Mouse (Mus musculus): ENCODE results near the gene Stra8. TPM values are rescaled to one million over a fixed set of nuclear protein-coding genes. Genes with fewer than 3 reads are reported as not detected.
A peak's percentile ranks its signal among the peaks of the same experiment; 100 is the strongest.

Gene Stra8
- polyA plus RNA-seq, 1 experiment: not detected

- Histone ChIP-seq H3ac (ENCODE audit: control insufficient read depth, insufficient read length) (no peak overlapping the region), H3K27me3 (ENCODE audit: control insufficient read depth, insufficient read depth, insufficient read length) (no peaks in the 10 kb centered on the region), H3K4me2 (ENCODE audit: low read depth) (no peak overlapping the region), H3K79me2 (ENCODE audit: control insufficient read depth, insufficient read depth) (peaks cover 15% of the 10 kb centered on the region), H3K4me3 (no peak overlapping the region), H3K36me3 (ENCODE audit: control insufficient read depth, insufficient read depth) (peaks cover 7% of the 10 kb centered on the region)
- peak; percentile 48 for TF ChIP-seq POLR2AphosphoS2 (IDR thresholded peaks at IDR 0.05; ENCODE audit: insufficient read length, low read depth)
- no peak for TF ChIP-seq SRF (IDR thresholded peaks at IDR 0.05; ENCODE audit: control insufficient read depth, insufficient read length, low read depth)
These were observed 44.6 kb upstream of the Stra8 start for GRCm38 (mm10) chr6:34875268-34875761.

DNA sequence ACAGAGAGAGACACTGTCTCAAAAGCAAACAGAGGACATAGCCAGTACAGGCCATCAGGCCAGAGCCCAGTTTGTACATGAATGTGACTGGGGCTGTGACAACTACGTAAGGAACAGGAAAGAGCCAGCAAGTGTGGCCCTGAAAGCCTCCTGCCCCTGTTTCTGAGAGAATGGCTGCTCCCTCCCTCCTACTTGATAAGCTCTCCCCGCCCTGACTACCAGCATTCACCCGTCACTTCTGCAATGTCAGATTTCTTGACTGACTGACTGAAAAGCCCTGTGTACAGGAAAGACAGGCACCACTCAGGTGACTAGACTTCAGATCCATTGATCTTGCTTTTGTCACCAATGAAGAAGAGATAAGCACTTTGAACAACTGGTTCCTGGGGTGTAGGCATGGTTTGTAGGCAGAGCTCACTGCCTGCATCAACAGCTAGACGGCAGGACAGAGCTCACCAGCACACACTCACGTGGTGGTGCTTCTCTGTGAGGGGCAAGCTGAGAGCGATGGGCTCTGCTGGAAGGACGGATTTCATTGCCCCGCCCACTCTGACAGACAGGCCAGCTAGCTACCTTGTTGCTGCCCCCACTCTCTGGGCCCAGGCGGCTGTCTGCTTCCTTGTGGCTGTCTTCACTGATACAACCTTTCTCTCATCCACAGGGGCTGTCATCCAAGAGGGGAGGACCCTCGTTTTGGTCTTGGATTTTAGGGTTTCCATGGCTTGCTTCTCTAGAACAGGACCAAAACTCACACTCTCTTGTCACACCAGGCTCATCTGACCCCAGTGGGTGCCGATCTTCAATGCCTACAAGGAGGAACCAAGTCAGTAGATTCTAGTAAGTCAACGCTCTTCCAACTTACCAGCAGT is 43.8 kb upstream of the Stra8 start:
- no peaks in the 10 kb centered on the region for H3K27me3 ChIP-seq (ENCODE audit: control insufficient read depth, insufficient read depth, insufficient read length)
- TF ChIP-seq POLR2A (IDR thresholded peaks at IDR 0.05; ENCODE audit: insufficient read length, low read depth) (peak; percentile 27), POLR2AphosphoS2 (IDR thresholded peaks at IDR 0.05; ENCODE audit: insufficient read length, low read depth) (no peak)
- H3K4me3 ChIP-seq: peak overlapping the region; percentile 67
- H3K36me3 ChIP-seq (ENCODE audit: control insufficient read depth, insufficient read depth): peaks cover 7% of the 10 kb centered on the region
- H3K79me2 ChIP-seq (ENCODE audit: control insufficient read depth, insufficient read depth): peaks cover 15% of the 10 kb centered on the region
- no peak overlapping the region for H3ac ChIP-seq (ENCODE audit: control insufficient read depth, insufficient read length)
- peak overlapping the region; percentile 87 for H3K4me2 ChIP-seq (ENCODE audit: low read depth)

DNA sequence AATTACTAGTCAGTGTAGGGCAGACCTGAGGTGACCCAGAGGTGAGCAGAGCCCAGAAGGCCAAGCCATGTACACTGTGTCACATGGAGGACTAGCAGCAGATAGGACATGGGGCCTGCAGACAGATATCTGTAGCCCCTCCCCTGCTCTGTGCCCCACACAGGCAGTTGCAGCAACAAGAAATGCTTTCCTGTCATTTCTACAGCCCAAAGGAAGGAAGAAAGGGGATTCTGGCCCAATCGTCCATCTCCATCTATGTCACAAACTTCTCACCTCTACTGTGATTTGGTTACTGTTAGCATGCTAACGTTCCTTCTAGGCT is 43.2 kb upstream of the Stra8 start:
- Histone ChIP-seq H3ac (ENCODE audit: control insufficient read depth, insufficient read length) (no peak overlapping the region), H3K27me3 (ENCODE audit: control insufficient read depth, insufficient read depth, insufficient read length) (no peaks in the 10 kb centered on the region), H3K79me2 (ENCODE audit: control insufficient read depth, insufficient read depth) (peaks cover 15% of the 10 kb centered on the region), H3K36me3 (ENCODE audit: control insufficient read depth, insufficient read depth) (peaks cover 7% of the 10 kb centered on the region), H3K4me3 (peak overlapping the region; percentile 67), H3K4me2 (ENCODE audit: low read depth) (peak overlapping the region; percentile 87)
- TF ChIP-seq MAX (IDR thresholded peaks at IDR 0.05; ENCODE audit: low read depth): no peak
- TF ChIP-seq POLR2A (IDR thresholded peaks at IDR 0.05; ENCODE audit: insufficient read length, low read depth): peak; percentile 12
- no peak for TF ChIP-seq E2F4 (IDR thresholded peaks at IDR 0.05; ENCODE audit: insufficient read depth)
- TF ChIP-seq POLR2AphosphoS2 (IDR thresholded peaks at IDR 0.05; ENCODE audit: insufficient read length, low read depth): peak; percentile 16
- no peak for TF ChIP-seq CEBPB (IDR thresholded peaks at IDR 0.05; ENCODE audit: insufficient read depth, poor library complexity, severe bottlenecking)
- TF ChIP-seq SRF (IDR thresholded peaks at IDR 0.05; ENCODE audit: control insufficient read depth, insufficient read length, low read depth): no peak

GRCm38 (mm10) chr6:34877509-34878321 is 42.2 kb upstream of the Stra8 start, which contains the start of gene Cyren:
TSS of gene Cyren (minus strand) at chr6:34878060.
- no peaks in the 10 kb centered on the region for H3K27me3 ChIP-seq (ENCODE audit: control insufficient read depth, insufficient read depth, insufficient read length)
- TF ChIP-seq CEBPB (IDR thresholded peaks at IDR 0.05; ENCODE audit: insufficient read depth, poor library complexity, severe bottlenecking) (no peak), TCF12 (IDR thresholded peaks at IDR 0.05; ENCODE audit: insufficient read depth, poor library complexity, severe bottlenecking) (no peak), POLR2A (IDR thresholded peaks at IDR 0.05; ENCODE audit: insufficient read length, low read depth) (peak; percentile 86), MAX (IDR thresholded peaks at IDR 0.05; ENCODE audit: low read depth) (no peak), REST (IDR thresholded peaks at IDR 0.05; ENCODE audit: insufficient read depth, insufficient read length) (no peak), E2F4 (IDR thresholded peaks at IDR 0.05; ENCODE audit: insufficient read depth) (no peak), SRF (IDR thresholded peaks at IDR 0.05; ENCODE audit: control insufficient read depth, insufficient read length, low read depth) (no peak), USF1 (IDR thresholded peaks at IDR 0.05; ENCODE audit: low read depth) (no peak), TCF3 (IDR thresholded peaks at IDR 0.05; ENCODE audit: insufficient read length, low read depth) (no peak), MYOG (IDR thresholded peaks at IDR 0.05; ENCODE audit: control insufficient read depth in 1 of 3, insufficient read depth in 1 of 3, insufficient read length in 2 of 3, low read depth in 2 of 3) (peak; percentile 44 to 83 (median 60)), MYOD1 (IDR thresholded peaks at IDR 0.05; ENCODE audit: control insufficient read depth in 1 of 3, insufficient read length in 2 of 3, low read depth in 2 of 3) (peak in 2 of 3 experiments; percentile 36 to 50), POLR2AphosphoS2 (IDR thresholded peaks at IDR 0.05; ENCODE audit: insufficient read length, low read depth) (peak; percentile 98)
- H3K36me3 ChIP-seq (ENCODE audit: control insufficient read depth, insufficient read depth): peaks cover 7% of the 10 kb centered on the region
- peaks cover 15% of the 10 kb centered on the region for H3K79me2 ChIP-seq (ENCODE audit: control insufficient read depth, insufficient read depth)
- peak within 1 kb of the TSS; percentile 15 for H3ac ChIP-seq (ENCODE audit: control insufficient read depth, insufficient read length)
- H3K4me3 ChIP-seq: peak within 1 kb of the TSS; percentile 67
- peak within 1 kb of the TSS; percentile 87 for H3K4me2 ChIP-seq (ENCODE audit: low read depth)

- Histone ChIP-seq H3K36me3 (ENCODE audit: control insufficient read depth, insufficient read depth) (peaks cover 4% of the 10 kb centered on the region), H3K4me3 (no peak overlapping the region), H3K4me2 (ENCODE audit: low read depth) (no peak overlapping the region), H3K79me2 (ENCODE audit: control insufficient read depth, insufficient read depth) (peaks cover 15% of the 10 kb centered on the region), H3K27me3 (ENCODE audit: control insufficient read depth, insufficient read depth, insufficient read length) (no peaks in the 10 kb centered on the region), H3ac (ENCODE audit: control insufficient read depth, insufficient read length) (no peak overlapping the region)
- TF ChIP-seq E2F4 (IDR thresholded peaks at IDR 0.05; ENCODE audit: insufficient read depth): no peak
- no peak for TF ChIP-seq TCF3 (IDR thresholded peaks at IDR 0.05; ENCODE audit: insufficient read length, low read depth)
- no peak for TF ChIP-seq MYOD1 (IDR thresholded peaks at IDR 0.05; ENCODE audit: control insufficient read depth in 1 of 3, insufficient read length in 2 of 3, low read depth in 2 of 3)
- TF ChIP-seq MAX (IDR thresholded peaks at IDR 0.05; ENCODE audit: low read depth): no peak
- TF ChIP-seq MYOG (IDR thresholded peaks at IDR 0.05; ENCODE audit: control insufficient read depth in 1 of 3, insufficient read depth in 1 of 3, insufficient read length in 2 of 3, low read depth in 2 of 3): no peak
- no peak for TF ChIP-seq CEBPB (IDR thresholded peaks at IDR 0.05; ENCODE audit: insufficient read depth, poor library complexity, severe bottlenecking)
- TF ChIP-seq REST (IDR thresholded peaks at IDR 0.05; ENCODE audit: insufficient read depth, insufficient read length): no peak
- no peak for TF ChIP-seq POLR2A (IDR thresholded peaks at IDR 0.05; ENCODE audit: insufficient read length, low read depth)
- TF ChIP-seq SRF (IDR thresholded peaks at IDR 0.05; ENCODE audit: control insufficient read depth, insufficient read length, low read depth): no peak
- no peak for TF ChIP-seq POLR2AphosphoS2 (IDR thresholded peaks at IDR 0.05; ENCODE audit: insufficient read length, low read depth)
These were observed 40.7 kb upstream of the Stra8 start for GRCm38 (mm10) chr6:34879101-34879740.

All from myocyte (in vitro differentiated cells).